Mouse (Mus musculus): ENCODE results near the gene Sbsn.

DNA sequence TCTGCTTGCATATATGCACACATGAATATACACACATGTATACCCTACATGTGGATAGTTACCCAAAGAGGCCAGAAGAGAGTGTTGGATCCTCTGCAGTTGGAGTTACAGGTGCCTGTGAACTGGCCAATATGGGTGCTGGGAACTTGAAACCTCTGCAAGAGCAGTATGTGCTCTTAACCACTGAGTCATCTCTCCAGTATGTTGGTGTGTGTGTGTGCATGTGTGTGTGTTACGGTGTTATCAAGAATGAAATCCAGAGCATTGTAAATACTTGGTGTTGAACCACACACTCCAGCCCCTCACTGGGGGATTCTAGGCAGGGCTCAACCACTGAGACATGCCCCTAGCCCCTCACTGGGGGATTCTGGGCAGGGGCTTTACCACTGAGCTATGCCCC is 43.8 kb upstream of the Sbsn start:
- TF ChIP-seq EP300 (IDR thresholded peaks at IDR 0.05; ENCODE audit: low read depth) (no peak), CTCF (IDR thresholded peaks at IDR 0.05; ENCODE audit: low read depth) (no peak)

Measured in liver, embryonic 14.5 days (tissue).